Mouse (Mus musculus) liver, embryonic 14.5 days (tissue): ENCODE results near the gene Disp1.

Experiments
- CTCF ChIP-seq: IDR thresholded peaks from 2 replicates; pipeline ENCODE4 v1.5.1; 2016; ENCODE audit warnings: antibody characterized with exemption, low read depth, control low read depth
- EP300 ChIP-seq: IDR thresholded peaks from 2 replicates; pipeline ENCODE4 v1.6.1; 2016; ENCODE audit warnings: antibody characterized with exemption, low read depth

GRCm38 (mm10) chr1:183107476-183107875 is 113.8 kb downstream of the Disp1 start:
- TF ChIP-seq CTCF = no peak
- TF ChIP-seq EP300 = no peak
